Mouse (Mus musculus): ENCODE results near the gene Plch1. TPM values are rescaled to one million over a fixed set of nuclear protein-coding genes. Genes with fewer than 3 reads are reported as not detected.

The Plch1 gene
- polyA plus RNA-seq, 1 experiment from 2014 or later, result 5.3 TPM

DNA sequence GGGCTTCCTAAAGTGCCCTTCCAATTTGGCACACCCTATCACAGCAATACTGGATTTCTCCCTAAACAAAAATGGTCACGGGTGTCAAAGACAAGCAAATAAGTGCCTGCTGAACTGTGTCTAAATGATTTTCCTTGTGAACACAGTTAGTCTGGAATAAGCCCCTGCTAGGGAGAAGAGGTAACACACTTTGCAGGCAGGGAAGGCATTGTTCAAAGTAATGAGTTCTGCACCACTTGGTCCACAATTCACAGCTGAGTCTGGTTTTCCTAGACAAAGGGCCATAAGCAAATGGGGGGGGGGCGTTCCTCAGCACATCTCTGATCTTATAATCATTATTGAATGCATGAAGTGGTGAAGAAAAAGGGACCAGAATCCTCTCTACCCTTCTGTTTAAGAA lies 3.5 kb downstream of the Plch1 start:
- Histone ChIP-seq H3K27me3 (ENCODE audit: insufficient read depth, low read length) (no peaks in the 10 kb centered on the region), H3K4me2 (ENCODE audit: low read length) (no peak overlapping the region), H3K36me3 (ENCODE audit: insufficient read depth, low read length) (no peaks in the 10 kb centered on the region), H3K9me3 (replicated peaks; ENCODE audit: low read length) (no peaks in the 10 kb centered on the region), H3K27ac (no peak overlapping the region), H3K4me1 (replicated peaks; ENCODE audit: insufficient read depth, low read length) (0 out of 2 replicates have a peak, but pooled peaks cover 2% of the 10 kb centered on the region), H3K9ac (ENCODE audit: low read depth, low read length) (no peak overlapping the region), H3K4me3 (replicated peaks; ENCODE audit: low read depth, low read length) (no peak overlapping the region)
- no peak for DNase-seq (ENCODE audit: low spot score)
- 26% methylated on average over 2 of the region's 2 CpGs for WGBS
- TF ChIP-seq CTCF (IDR thresholded peaks at IDR 0.05; ENCODE audit: low read depth), result no peak
- ATAC-seq (replicated peaks; ENCODE audit: low FRiP score, low read depth), result no peak

DNA sequence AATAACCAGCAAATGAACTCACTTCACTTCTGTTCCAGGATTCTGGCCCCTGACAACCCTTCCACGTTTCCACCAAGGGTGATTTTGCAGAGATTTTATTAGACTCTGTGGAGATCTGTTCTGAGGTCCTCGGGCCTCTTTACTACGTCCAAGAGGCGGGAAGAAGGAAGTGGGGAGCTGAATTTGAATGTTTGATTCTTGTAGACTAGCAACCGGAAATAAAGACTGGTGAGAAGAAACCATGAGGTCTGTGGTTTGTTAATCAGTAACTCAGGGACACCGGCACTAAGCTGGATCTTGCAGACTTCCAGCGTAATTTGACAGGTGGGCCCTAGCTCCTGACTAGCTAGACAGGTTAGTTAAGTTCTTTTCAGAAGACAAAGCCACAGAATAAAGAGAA lies 5.6 kb downstream of the Plch1 start:
- no peaks in the 10 kb centered on the region for H3K36me3 ChIP-seq (ENCODE audit: insufficient read depth, low read length)
- no peak for TF ChIP-seq CTCF (IDR thresholded peaks at IDR 0.05; ENCODE audit: low read depth)
- peak overlapping the region; percentile 34; the same call in 1 of the 2 replicates for H3K4me2 ChIP-seq (ENCODE audit: low read length)
- 33% methylated on average over 7 of the region's 7 CpGs for WGBS
- no peaks in the 10 kb centered on the region for H3K9me3 ChIP-seq (replicated peaks; ENCODE audit: low read length)
- DNase-seq (ENCODE audit: low spot score) (peak; percentile 52), ATAC-seq (replicated peaks; ENCODE audit: low FRiP score, low read depth) (peak; percentile 62)
- H3K4me3 ChIP-seq (replicated peaks; ENCODE audit: low read depth, low read length), result no peak overlapping the region
- peak overlapping the region; percentile 32; the same call in 1 of the 2 replicates for H3K27ac ChIP-seq
- H3K4me1 ChIP-seq (replicated peaks; ENCODE audit: insufficient read depth, low read length), result 0 out of 2 replicates have a peak, but pooled peaks cover 2% of the 10 kb centered on the region
- H3K9ac ChIP-seq (ENCODE audit: low read depth, low read length), result no peak overlapping the region
- H3K27me3 ChIP-seq (ENCODE audit: insufficient read depth, low read length), result no peaks in the 10 kb centered on the region

GRCm38 (mm10) chr3:63892154-63892553 lies 7.1 kb downstream of the Plch1 start:
- H3K4me1 ChIP-seq (replicated peaks; ENCODE audit: insufficient read depth, low read length), result 0 out of 2 replicates have a peak, but pooled peaks cover 2% of the 10 kb centered on the region
- 40% methylated on average over 3 of the region's 3 CpGs for WGBS
- ATAC-seq (replicated peaks; ENCODE audit: low FRiP score, low read depth) (no peak), DNase-seq (ENCODE audit: low spot score) (no peak)
- H3K27ac ChIP-seq, result no peak overlapping the region
- H3K27me3 ChIP-seq (ENCODE audit: insufficient read depth, low read length), result no peaks in the 10 kb centered on the region
- no peak for TF ChIP-seq CTCF (IDR thresholded peaks at IDR 0.05; ENCODE audit: low read depth)
- no peak overlapping the region for H3K4me3 ChIP-seq (replicated peaks; ENCODE audit: low read depth, low read length)
- H3K9me3 ChIP-seq (replicated peaks; ENCODE audit: low read length), result no peaks in the 10 kb centered on the region
- H3K4me2 ChIP-seq (ENCODE audit: low read length), result no peak overlapping the region
- no peaks in the 10 kb centered on the region for H3K36me3 ChIP-seq (ENCODE audit: insufficient read depth, low read length)
- no peak overlapping the region for H3K9ac ChIP-seq (ENCODE audit: low read depth, low read length)

DNA sequence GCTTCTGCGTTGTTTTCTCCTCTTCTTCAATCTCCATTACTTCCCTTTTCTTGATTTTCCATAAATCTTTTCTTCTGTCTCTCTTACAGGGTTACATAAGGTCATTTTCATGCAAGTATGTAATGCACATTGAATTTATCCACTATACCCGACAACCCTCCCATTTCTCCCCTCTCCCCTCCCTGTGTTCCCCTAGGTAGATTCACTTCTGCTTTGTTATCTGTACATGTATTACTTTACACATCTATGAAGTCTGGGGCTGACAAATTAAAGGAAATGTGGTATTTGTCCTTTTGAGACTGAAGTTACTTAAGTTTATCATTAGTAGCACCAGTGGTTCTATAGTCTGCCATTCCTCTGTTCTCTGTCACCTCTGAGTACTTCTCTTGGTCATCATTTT lies 18.2 kb downstream of the Plch1 start:
- TF ChIP-seq CTCF (IDR thresholded peaks at IDR 0.05; ENCODE audit: low read depth), result no peak
- 87% methylated on average over 2 of the region's 2 CpGs for WGBS
- Histone ChIP-seq H3K36me3 (ENCODE audit: insufficient read depth, low read length) (0 out of 2 replicates have a peak, but pooled peaks cover 5% of the 10 kb centered on the region), H3K4me2 (ENCODE audit: low read length) (no peak overlapping the region), H3K9ac (ENCODE audit: low read depth, low read length) (no peak overlapping the region), H3K9me3 (replicated peaks; ENCODE audit: low read length) (0 out of 2 replicates have a peak, but pooled peaks cover 5% of the 10 kb centered on the region), H3K4me3 (replicated peaks; ENCODE audit: low read depth, low read length) (no peak overlapping the region), H3K27ac (no peak overlapping the region), H3K4me1 (replicated peaks; ENCODE audit: insufficient read depth, low read length) (no peaks in the 10 kb centered on the region), H3K27me3 (ENCODE audit: insufficient read depth, low read length) (no peaks in the 10 kb centered on the region)
- DNase-seq (ENCODE audit: low spot score) (no peak), ATAC-seq (replicated peaks; ENCODE audit: low FRiP score, low read depth) (no peak)

DNA sequence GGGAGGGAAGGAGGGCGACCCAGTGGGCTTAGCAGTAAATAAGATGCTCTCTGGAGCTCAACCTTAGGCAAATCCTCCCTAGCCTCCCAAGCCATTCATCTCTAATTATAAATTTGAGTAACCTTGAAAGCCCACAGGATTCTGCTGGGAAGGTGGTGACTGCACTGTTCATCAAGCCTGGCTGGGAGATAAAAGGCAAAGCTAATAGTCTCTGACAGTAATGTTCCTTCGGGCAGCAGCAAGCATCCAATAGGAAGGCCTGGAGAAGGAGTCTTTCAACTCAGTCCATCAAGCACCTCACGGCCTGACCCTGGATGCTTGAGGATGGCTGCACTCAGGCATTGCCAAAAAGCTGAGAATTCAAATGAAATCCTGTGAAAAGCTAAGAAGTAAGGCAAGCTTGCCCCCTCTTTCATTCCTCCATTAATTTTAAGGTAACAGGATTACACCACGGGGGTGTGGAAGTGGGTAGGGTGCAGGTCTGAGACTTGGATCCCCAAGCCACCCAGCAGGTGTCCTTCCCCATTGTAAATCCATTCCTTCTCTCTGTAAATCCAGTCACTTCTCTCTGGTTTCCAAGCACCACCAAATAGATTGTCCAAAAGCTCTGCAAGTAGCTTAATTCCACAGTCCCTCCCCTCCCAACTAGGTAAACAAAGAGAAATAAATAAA lies 20.1 kb downstream of the Plch1 start:
- Histone ChIP-seq H3K36me3 (ENCODE audit: insufficient read depth, low read length) (no peaks in the 10 kb centered on the region), H3K9ac (ENCODE audit: low read depth, low read length) (no peak overlapping the region), H3K27me3 (ENCODE audit: insufficient read depth, low read length) (no peaks in the 10 kb centered on the region), H3K4me3 (replicated peaks; ENCODE audit: low read depth, low read length) (no peak overlapping the region), H3K9me3 (replicated peaks; ENCODE audit: low read length) (no peaks in the 10 kb centered on the region), H3K4me1 (replicated peaks; ENCODE audit: insufficient read depth, low read length) (no peaks in the 10 kb centered on the region), H3K27ac (no peak overlapping the region), H3K4me2 (ENCODE audit: low read length) (no peak overlapping the region)
- DNase-seq (ENCODE audit: low spot score) (peak; percentile 40), ATAC-seq (replicated peaks; ENCODE audit: low FRiP score, low read depth) (0 out of 2 replicates have a peak, but pooled peaks have one; percentile 54)
- 30% methylated on average over 4 of the region's 4 CpGs for WGBS
- TF ChIP-seq CTCF (IDR thresholded peaks at IDR 0.05; ENCODE audit: low read depth), result no peak

- Histone ChIP-seq H3K9me3 (replicated peaks; ENCODE audit: low read length) (no peaks in the 10 kb centered on the region), H3K36me3 (ENCODE audit: insufficient read depth, low read length) (no peaks in the 10 kb centered on the region), H3K4me3 (replicated peaks; ENCODE audit: low read depth, low read length) (no peak overlapping the region), H3K27ac (no peak overlapping the region), H3K27me3 (ENCODE audit: insufficient read depth, low read length) (no peaks in the 10 kb centered on the region), H3K4me2 (ENCODE audit: low read length) (no peak overlapping the region), H3K4me1 (replicated peaks; ENCODE audit: insufficient read depth, low read length) (no peaks in the 10 kb centered on the region), H3K9ac (ENCODE audit: low read depth, low read length) (no peak overlapping the region)
- no peak for TF ChIP-seq CTCF (IDR thresholded peaks at IDR 0.05; ENCODE audit: low read depth)
- DNase-seq (ENCODE audit: low spot score) (no peak), ATAC-seq (replicated peaks; ENCODE audit: low FRiP score, low read depth) (no peak)
- WGBS, result 50% methylated on average over 1 of the region's 1 CpGs
Measured at GRCm38 (mm10) chr3:63872818-63873217, 26.5 kb downstream of the Plch1 start.
